Mouse (Mus musculus): ENCODE measurements at regions not wholly inside any gene's neighbourhood (a gene's known extent, or its start where the extent isn't known, plus 50 kb on each side); places are given as distances from the start of the nearest gene placed in this dataset.

DNA sequence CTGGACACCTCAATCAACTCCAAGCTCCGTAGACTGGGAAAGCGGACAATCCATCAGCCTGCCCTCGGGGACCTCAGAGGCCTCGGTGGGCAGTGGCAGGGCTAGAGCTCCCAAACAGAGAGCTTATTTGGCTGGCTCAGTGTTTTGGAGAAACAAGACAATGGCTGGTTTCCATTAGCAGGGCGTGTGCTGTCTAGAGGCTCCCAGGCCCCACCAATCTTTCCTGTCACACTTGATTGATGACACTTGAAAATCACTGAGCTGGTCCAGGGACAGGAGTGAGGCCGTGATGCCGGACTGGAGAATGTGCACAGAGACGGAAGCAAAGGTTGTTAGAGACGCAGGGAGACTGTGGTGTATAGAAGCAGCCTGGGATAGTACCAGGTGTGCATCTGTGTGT, 159.4 kb upstream of the 3110018I06Rik start:
- DNase-seq = no peak

DNA sequence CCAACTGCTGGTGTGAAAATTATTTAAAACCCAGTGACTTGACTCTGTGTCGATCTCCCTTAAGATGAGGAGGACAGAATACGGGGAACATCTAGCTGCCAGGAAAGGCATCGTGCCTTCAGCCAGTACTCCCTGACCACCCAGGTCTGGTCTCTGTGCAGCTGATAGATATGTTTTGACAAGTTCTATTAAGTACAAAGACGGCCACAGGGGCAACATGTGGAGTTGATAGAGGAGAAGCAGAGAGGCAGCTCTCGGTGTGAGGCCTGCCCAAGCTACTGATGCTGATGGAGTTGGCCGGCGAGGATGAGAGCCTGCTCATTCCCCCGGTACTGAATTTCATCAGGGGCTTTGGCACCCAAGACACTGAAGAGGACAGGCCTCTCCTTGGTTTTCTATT, 154.1 kb upstream of the 3110018I06Rik start:
- DNase-seq = no peak

DNA sequence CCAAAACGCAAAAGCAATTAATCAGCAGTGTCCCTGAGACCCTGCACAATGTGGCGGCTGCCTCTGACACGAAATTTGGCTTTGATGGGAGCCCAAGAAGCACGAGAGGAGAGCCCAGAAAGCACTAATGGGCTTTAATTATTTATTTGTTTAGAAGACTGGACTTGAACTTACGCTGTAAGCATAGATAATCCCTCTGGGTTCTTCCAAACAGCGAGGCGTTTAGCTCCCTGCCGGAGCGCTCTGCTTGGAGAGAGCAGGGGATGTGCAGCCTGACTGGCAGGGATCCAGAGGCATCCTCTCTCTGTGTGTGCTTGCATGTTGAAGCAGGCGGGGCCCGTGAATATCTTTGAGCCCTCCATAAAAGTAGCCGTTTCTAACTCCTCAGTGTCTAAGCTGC, 153.3 kb upstream of the 3110018I06Rik start:
- DNase-seq = peak; percentile 6

DNA sequence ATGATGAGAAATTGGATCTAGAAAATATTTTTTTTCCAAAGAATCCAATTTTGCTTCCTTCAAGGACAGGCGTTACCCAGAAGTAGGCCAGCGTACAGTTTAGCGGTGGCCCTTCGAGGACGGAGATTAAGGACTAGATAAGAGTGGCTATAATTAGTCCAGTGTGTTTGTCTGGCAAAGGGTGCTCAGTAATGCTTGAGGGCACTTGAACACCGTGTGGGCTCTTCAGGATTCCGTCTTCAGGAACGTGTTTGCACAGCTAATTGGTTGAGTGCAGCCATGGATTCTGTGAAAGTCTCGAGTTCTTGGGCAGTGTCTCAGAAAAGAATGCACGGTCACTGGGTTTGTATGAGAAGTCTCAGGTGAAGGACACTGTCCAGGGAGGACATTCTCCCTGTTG, 149.7 kb upstream of the 3110018I06Rik start:
- no peak for DNase-seq

DNA sequence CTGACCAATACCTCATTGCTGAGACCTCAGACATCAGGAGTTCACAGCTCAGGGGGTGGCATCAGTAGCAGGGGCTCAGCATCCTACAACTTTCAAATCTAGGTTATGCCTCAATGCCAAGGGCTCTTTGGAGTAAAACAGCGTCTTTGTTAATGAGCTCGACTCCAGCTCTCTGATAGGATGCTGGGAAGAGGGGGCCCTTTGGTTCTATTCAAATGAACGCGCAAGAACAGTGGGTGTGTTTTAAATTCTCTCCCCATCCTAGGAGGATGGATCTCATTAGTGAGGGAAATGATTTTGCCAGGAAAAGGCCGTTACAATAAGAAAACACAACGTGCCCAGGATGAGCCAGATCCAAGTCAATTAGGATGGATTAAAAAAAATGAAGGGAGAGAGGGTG, 132.2 kb upstream of the 3110018I06Rik start:
- no peak for DNase-seq

DNA sequence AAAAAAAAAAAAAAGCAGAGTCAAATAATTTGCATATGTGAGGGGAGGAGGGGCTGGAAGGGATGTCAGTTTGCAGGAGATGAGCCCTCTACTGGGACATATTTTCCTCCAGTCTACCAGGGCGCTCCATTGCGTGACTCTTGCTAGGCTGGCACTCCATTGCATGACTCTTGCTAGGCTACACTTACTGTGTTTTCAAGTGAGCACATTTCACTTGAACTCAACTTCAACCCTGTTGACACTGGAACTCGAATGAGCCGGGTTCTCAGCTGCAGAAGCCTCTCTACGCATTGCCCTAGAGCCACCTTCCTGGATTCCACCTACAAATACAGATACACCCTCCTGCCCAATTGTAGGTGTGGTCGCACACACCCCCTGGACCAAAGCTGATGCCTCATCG, 131.5 kb upstream of the 3110018I06Rik start:
- no peak for DNase-seq

DNA sequence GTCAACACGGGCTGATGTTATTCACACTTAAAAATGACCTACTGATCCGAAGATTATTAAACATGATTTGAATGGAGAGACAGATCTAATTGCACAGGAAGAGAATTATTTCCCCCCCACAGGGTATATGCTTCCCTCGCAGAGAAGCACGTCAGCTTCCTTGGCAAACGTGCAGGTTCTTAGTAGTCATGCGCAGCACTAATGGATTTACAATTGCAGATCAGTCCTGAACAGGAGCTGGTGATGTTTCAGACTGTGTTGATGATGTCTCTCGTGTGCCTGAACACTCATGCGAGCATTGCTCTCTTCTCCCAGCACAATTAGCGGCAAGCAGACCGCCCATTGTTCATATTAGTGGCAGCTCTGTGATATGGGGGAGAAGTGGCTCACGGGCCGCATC, 127.9 kb upstream of the 3110018I06Rik start:
- no peak for DNase-seq

DNA sequence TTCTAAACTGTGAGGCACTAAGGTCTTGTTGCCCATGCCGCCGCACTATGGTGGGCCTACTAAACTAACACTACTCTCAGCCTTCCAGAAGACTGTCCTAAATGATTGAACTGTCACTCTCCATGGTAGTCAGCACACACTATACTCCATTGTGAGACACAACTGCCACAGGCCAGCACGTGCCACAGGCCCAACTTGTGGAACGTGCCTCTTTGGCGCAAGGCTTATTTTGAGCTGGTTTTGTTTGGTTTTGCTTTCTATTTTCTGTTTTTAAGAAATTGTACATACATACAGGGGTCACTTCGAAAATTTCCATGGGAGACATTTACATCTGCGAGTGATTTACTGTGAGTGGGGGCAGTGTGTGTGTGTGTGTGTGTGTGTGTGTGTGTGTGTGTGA, 126.8 kb upstream of the 3110018I06Rik start:
- DNase-seq = no peak

DNA sequence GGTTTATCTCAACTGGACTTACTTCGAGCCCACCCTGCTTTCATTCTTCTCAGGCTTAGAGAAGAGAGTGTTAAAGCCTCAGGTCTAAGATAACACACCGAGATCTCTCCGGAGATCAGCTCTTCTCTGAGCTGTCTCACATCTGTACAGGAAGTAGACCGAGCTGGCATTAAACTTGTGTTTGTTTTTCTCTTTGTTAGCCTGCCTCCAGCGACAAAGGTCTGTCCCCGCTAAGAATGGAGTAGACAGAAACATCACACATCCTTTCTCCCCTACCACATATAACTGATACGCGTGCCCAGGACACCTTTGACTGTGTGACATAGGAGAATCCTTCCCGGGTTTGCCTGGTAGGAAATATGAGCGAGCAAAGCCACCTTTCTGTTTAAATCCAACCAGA, 126.3 kb upstream of the 3110018I06Rik start:
- DNase-seq = no peak

DNA sequence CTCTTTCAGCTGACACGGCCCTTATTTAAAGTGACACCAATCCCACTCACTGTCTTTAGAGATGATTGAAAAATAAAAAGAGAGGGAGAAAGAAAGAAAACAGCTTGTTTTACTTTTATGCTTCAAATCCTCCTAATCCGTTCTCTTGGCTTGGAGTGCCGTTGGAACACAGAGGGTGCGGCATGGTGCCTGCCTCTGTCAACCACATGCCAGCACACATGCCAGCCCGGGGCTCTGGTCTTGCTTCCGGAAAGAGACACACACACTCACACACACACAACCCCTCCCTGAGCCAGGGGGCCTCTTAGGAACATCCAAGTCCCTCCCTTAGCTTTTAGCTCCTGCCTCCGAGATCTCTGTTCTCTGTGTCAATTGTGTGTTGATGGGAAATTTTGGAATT, 116.2 kb upstream of the 3110018I06Rik start:
- DNase-seq = no peak

DNA sequence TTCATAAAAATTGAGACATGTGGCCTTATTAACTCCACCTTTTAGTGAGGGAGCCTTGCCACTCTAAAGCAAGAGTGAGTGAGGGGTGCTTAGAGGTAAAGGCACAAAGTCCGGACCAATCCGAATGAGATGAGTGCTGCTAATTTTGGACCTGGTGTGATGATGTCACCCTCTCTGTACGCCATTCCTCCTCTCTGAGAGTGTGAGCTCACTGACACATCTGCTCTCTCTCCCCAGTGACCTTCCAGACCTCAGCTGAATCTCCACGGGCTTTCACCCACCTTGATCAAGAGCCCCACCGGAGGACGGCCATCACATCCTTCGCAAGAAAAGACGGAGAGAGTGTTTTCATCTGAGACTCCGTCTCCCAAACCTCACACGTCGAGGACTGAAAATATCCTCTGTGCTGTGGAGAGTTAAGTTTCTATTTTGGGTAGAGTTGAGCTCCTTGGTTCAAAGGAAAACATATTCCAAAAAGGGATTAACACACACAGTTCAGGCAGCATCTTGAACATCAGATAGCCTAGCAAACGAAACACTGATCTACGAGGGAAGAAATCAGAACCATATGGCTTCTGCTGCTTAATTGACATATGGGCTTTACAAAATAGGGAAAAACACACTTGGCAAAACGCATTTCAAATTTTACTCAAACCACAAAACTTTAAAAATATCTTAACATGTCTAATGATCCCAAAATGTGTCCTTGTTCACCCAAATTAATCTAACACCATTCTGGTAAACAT, 96.2 kb upstream of the 3110018I06Rik start:
- no peak for DNase-seq

DNA sequence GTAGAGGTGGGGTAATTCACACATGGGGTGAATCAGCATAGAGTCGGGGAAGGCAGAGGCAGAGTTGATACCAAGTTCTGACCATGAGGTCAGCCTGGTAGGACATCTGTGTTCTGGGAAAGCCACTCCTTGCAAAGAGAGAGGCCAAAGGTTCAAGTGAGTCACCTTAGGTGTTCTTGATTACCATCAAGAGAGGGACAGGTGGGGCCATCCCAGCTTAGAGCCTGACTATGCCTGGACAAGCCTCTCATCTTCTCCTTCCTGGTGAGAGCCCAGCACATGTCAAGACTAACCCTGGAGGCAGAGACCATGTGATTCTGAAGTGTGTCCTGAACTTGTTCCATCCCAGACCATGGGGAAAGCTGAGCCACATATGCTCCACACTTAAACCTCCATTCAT, 94.0 kb upstream of the 3110018I06Rik start:
- no peak for DNase-seq

DNA sequence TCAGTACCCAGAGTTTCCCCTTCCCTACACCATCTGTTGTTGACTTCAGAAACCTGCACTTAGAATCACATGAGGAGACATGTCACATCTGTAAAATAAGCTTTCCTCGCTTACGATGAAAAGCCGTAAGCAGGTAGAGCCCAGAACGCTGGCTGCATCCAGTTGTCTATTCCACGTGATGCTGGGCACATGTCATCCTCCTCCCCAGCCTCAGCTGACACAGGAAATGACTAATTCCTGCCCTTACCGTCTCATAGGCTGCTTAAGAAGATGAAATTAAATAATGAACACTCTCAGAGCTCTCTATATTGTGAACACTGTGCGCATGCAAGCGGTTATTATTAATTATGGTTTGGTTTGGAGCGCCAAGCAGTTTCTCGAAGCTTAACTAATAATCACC, 83.6 kb upstream of the 3110018I06Rik start:
- no peak for DNase-seq

DNA sequence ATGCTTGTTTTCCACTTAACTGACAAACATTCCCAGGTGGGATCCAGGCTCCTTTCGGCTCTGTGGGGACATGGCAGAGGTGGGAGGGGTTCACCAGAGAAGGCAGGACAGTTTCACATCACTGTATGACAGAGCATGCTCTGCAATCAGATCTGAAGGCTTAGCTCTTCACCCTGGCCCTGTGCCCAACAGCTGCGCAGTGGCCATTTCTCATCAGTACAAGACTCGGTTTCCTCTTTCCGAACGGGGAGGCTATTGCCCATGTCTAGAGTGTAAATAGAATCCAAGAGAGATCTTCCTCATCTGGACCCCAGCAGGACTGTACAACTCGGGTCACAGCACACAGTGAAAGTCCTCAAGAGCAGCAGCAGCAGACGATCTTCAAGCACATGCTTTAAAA, 64.5 kb upstream of the 3110018I06Rik start:
- DNase-seq = no peak

DNA sequence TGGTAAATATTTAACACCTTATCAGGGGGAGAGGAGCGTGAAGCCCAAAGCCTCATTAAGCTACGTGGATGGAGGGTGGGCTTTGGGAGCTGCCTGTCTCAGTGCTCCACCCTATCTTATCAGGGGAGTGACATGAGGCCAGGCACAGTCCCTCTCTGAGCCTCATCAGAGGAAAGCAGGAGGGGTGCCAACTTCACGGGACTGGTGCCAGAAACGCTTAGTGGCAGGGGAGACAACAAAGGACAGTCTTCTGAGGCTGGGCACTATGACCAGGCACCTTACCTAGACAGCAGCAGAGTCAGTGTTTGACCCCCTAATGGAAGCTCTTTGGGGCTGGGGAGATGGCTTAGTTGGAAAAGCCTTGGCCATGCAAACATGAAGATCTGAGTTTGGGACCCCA, 49.9 kb upstream of the 3110018I06Rik start:
- no peak for DNase-seq
